Mouse (Mus musculus) brain, embryonic 14.5 days (tissue): ENCODE results near the gene Smarcal1. TPM values are rescaled to one million over a fixed set of nuclear protein-coding genes. Genes with fewer than 3 reads are reported as not detected.

Source experiments
- DNase-seq: peaks from one replicate; pipeline ENCODE4 v3.0.0-alpha.2; 2011; ENCODE audit warnings: low read depth
- CTCF ChIP-seq: fragments of 200-500 bp; IDR thresholded peaks from 2 replicates; pipeline ENCODE4 v1.5.1; 2012; ENCODE audit warnings: inconsistent platforms, mild to moderate bottlenecking, moderate library complexity, borderline replicate concordance; ENCODE audit not compliant: insufficient read depth, insufficient read length; ENCODE audit errors: extremely low read depth
- POLR2A ChIP-seq: fragments of 200-500 bp; IDR thresholded peaks from 2 replicates; pipeline ENCODE4 v1.6.1; 2012; ENCODE audit warnings: mild to moderate bottlenecking, inconsistent platforms, borderline replicate concordance; ENCODE audit not compliant: poor library complexity, insufficient read depth, insufficient read length, severe bottlenecking; ENCODE audit errors: extremely low read depth
- polyA plus RNA-seq: library from polyadenylated mRNA; depleted of rRNA; stranded (reverse); fragments of >200 nt; gene quantifications from 2 replicates; pipeline ENCODE4 v1.2.3, GENCODE M21; 2012

Gene Smarcal1
- polyA plus RNA-seq, 1 experiment: 44.9 TPM

- TF ChIP-seq POLR2A: no peak
- no peak for TF ChIP-seq CTCF
- DNase-seq: no peak
Measured at GRCm38 (mm10) chr1:72574608-72575007, 8.4 kb upstream of the Smarcal1 start.

DNA sequence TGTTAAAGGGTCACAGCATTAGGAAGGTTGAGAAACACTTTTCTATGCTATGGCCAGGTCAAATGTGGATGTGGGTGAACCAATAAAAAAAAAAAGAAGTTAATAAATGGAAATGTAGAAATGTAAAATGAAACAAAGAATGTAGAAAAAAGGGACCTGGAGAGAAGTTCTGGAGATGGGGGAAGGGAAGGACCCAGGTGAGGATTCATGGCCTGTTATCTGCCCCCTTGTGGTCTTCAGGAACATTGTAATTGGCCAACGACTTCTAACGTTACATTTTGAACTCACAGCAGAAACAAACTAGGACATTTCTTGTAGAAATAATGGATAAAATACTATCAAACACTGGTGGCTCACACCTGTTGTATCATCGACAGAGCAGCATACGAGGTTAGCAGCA lies 7.9 kb upstream of the Smarcal1 start:
- no peak for TF ChIP-seq POLR2A
- peak; percentile 42; the same call in 1 of the 2 replicates for TF ChIP-seq CTCF
- no peak for DNase-seq

DNA sequence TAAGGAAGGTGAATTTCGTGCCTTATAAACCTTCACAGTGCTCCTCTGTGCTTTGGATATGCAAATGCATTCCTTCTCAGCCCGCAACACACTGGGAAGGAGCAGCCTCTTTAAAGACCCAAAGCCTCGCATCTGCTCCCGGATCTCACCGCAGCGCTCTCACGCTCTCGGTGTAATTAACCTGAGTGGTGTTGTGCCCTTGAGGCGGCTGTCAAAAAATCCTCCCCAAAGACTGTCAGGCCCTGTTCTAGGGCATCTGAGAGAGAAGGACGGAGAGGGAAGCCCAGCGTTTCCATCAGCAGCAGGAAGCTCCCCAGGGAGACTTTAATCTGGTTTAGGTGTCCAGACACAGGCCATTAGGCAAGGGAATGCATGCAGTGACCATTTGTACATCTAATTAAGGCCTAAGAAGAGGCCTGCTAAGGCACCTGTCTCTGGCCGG lies 5.5 kb upstream of the Smarcal1 start:
- DNase-seq: peak; percentile 54
- TF ChIP-seq CTCF (no peak), POLR2A (no peak)

DNA sequence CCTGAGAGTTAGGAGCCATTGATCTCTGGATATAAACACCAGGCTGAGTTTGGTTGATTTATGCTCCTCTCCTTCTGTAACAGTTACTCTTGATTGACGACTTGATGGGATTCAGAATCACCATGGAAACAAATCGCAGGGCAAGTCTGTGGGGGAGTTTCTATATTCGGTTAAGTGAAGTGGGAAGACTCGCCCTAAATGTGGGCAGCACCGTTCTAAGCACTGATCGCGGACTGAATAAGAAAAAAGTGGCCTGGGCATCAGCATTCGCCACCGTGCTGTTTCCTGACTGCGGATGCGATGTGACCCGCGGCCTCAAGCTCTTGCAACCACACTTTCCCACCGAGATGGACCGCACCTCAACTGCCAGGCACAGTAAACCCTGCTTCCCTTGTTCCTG lies 4.7 kb upstream of the Smarcal1 start:
- peak; percentile 51 for DNase-seq
- TF ChIP-seq POLR2A (no peak), CTCF (no peak)

DNA sequence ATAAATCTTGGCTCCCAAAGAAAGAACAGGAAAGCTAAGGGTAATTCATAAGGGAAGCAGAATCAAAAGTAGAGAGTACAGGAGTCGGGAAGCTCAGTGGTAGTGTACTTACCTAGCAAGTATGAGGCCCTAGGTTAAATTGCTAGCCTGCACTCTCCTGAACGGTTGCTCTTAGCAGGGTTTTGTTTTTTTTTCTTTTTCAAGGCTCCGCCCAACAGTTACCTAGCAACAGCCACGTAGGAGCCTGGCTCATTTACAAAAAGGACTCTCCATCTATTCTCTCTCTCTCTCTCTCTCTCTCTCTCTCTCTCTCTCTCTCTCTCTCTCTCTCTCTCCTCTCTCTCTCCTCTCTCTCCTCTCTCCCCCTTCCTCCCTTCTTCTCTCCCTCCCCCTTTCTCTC lies 4.2 kb upstream of the Smarcal1 start:
- DNase-seq: peak; percentile 85
- no peak for TF ChIP-seq POLR2A
- TF ChIP-seq CTCF: no peak

- no peak for TF ChIP-seq POLR2A
- no peak for TF ChIP-seq CTCF
- DNase-seq: no peak
Measured at GRCm38 (mm10) chr1:72583906-72584305, 855 bp downstream of the Smarcal1 start.

DNA sequence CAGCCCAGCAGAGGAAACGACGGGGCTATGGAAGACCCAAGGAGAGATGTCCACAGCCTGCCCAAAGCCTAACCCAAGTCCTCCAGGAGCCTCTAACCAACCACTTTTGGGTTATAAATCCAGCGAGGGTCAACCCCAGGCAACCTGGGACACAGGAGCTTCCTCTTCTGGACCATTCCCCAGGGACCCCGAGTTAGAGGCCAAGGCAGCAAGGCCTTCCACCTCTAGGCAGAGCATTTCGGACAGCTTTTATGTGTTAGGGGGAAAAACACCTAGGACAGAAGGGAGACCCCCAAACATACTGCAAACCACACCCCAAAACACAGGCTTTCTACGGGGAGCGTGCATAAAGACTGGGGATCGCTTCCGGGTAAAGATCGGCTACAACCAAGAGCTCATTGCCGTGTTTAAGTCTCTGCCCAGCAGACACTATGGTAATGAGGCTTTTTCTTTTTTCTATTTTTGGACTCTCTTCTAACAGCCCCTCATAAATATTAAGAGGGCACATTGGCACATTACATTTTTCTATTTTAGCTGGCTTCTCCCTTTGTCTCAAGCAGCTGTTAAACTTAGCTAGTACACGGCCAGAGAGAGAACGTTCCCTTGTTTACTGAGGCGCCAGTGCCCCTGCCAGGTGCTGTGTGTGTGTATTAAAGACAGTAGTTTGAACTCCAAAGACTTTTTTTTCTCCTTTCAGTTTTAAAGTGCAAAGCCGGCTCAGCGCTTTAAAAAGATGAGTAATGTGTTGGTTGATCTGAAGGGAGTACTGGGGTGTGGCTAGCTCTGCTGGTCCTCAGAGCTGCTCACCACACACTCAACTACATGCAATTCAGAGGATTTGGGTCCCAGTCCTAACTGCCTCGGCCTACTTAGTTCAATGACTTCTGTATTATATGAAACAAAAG lies 3.2 kb downstream of the Smarcal1 start:
- TF ChIP-seq CTCF: no peak
- TF ChIP-seq POLR2A: no peak
- DNase-seq: no peak

DNA sequence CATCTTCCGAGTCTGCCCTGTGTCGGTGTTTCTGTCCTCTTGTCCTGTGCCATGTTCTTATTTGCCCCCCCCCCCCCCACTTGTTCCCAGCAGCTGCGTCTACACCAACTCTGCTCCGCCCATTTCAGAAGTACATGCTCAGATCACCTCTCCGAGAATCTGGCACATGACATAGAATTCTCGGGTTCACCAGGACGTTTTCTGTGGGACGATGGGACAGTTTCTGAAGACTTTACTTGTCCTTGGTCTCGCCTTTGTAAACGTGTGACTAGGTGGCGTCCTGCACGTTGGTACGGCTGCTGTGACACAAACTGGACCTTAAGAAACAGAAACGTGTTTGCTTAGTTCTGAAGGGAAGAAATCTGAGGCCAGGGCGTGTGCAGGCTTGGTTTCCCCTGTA lies 4.5 kb downstream of the Smarcal1 start:
- no peak for TF ChIP-seq CTCF
- TF ChIP-seq POLR2A: no peak
- no peak for DNase-seq

GRCm38 (mm10) chr1:72588763-72589162 lies 5.7 kb downstream of the Smarcal1 start:
- no peak for DNase-seq
- TF ChIP-seq POLR2A (no peak), CTCF (no peak)

GRCm38 (mm10) chr1:72590636-72591035 lies 7.6 kb downstream of the Smarcal1 start:
- no peak for TF ChIP-seq POLR2A
- no peak for TF ChIP-seq CTCF
- DNase-seq: peak; percentile 57

DNA sequence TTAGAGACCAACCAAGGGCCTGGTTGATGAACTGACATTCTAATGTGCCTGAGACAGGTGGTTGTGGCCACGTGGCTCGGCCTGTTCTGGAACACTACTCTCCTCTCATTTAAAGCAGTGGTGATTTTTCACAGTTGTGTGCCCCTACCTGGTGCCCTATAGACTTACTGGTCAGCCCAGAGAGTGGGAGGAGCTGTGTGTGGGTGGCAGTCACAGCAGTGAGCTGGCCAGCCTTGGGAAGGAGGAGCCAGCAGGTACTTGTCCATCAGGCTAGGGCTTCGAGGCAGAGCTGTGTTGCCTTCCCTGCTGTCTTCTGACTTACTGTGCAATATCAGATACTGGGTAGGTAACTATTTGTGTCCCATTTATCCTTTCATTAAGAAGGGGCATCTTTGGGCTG lies 9.3 kb downstream of the Smarcal1 start:
- TF ChIP-seq POLR2A: no peak
- no peak for TF ChIP-seq CTCF
- DNase-seq: no peak

DNA sequence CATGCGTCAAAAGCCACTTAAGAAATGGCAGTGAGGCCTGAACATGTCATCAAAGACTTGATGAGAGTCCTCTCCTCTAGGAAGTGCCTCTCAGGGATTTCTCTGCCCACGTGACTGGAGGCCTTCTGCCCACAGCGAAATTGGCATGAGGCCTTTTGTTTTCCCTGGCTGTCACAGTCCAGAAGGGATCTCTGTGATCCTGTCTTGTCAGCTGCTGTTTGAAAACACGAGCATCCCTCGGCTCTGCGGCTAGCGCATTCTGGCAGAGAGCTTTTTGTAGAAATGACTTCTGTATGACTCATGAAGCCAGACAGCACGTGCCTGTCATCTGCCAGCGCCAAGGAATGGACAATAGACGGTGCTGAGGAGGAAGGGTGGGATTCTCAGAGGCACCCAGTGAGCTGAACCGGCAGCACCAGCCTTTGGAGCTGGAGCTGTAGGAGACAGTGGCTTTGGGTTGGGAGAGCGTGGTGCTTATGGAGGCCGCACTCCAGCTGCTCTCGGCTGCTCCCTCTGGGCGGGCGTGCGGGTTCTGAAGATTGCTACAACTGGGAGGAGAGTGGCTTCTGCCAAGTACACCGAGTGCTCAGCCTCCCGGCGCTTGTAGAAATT lies 10.4 kb downstream of the Smarcal1 start:
- DNase-seq: peak; percentile 71
- TF ChIP-seq CTCF: no peak
- no peak for TF ChIP-seq POLR2A

- no peak for TF ChIP-seq CTCF
- no peak for TF ChIP-seq POLR2A
- no peak for DNase-seq
Measured at GRCm38 (mm10) chr1:72595686-72596085, 12.6 kb downstream of the Smarcal1 start.
